Mouse (Mus musculus) intestine, embryonic 14.5 days (tissue): Measurements from ENCODE around the gene Pla2g1b. TPM values are rescaled to one million over a fixed set of nuclear protein-coding genes. Genes with fewer than 3 reads are reported as not detected.
A peak's percentile ranks its signal among the peaks of the same experiment; 100 is the strongest.

Experiments used
- ATAC-seq: fragments of 200-750 bp; cut with Nextera tagmentation; replicated peaks from 2 replicates; pipeline ENCODE4 v1.8.0; 2017; ENCODE audit warnings: low read depth, moderate number of reproducible peaks, moderate TSS enrichment, moderate library complexity; ENCODE audit not compliant: low FRiP score, low TSS enrichment
- DNase-seq: peaks from one replicate; pipeline ENCODE4 v3.0.0-alpha.2; 2018; ENCODE audit warnings: low spot score
- H3K27ac ChIP-seq: fragments of 300-500 bp; sonication (generic); 2 replicates; pipeline ENCODE4 v1.5.1; 2014; ENCODE audit warnings: low read depth, mild to moderate bottlenecking, control low read depth
- H3K27me3 ChIP-seq: fragments of 300-500 bp; sonication (generic); replicated peaks from 2 replicates; pipeline ENCODE4 v1.6.1; 2014; ENCODE audit warnings: low read length, control low read depth; ENCODE audit not compliant: control insufficient read depth, insufficient read depth
- H3K36me3 ChIP-seq: fragments of 300-500 bp; sonication (generic); 2 replicates; pipeline ENCODE4 v1.6.1; 2014; ENCODE audit warnings: low read length, control low read depth; ENCODE audit not compliant: control insufficient read depth, insufficient read depth
- H3K4me1 ChIP-seq: fragments of 300-500 bp; sonication (generic); replicated peaks from 2 replicates; pipeline ENCODE4 v1.6.1; 2014; ENCODE audit warnings: low read length, control low read depth, mixed read lengths; ENCODE audit not compliant: control insufficient read depth, insufficient read depth
- H3K4me2 ChIP-seq: fragments of 300-500 bp; sonication (generic); 2 replicates; pipeline ENCODE4 v1.6.1; 2014; ENCODE audit warnings: low read length
- H3K4me3 ChIP-seq: fragments of 300-500 bp; sonication (generic); 2 replicates; pipeline ENCODE4 v1.5.1; 2014; ENCODE audit warnings: low read depth, low read length, control low read depth, mixed read lengths
- H3K9ac ChIP-seq: fragments of 300-500 bp; sonication (generic); 2 replicates; pipeline ENCODE4 v1.6.1; 2014; ENCODE audit warnings: mild to moderate bottlenecking, low read length
- H3K9me3 ChIP-seq: fragments of 300-500 bp; sonication (generic); 2 replicates; pipeline ENCODE4 v1.6.1; 2016; ENCODE audit warnings: low read length, control low read depth; ENCODE audit not compliant: control insufficient read depth
- WGBS: fragments of 180-500 bp; shearing (Covaris S2); extraction: QIAGEN DNeasy Blood & Tissue Kit; methylation state at CpG from one replicate; pipeline ENCODE4 v1.1.7; 2014; 5-methylcytosine and 5-hydroxymethylcytosine counted together
- polyA plus RNA-seq: library from polyadenylated mRNA; unstranded; fragments of >200 nt; fragmentation: Nextera tagmentation; extraction: Ambion mirVana; gene quantifications from 2 replicates; pipeline ENCODE4 v1.2.1, GENCODE M21; 2014

The Pla2g1b gene
- polyA plus RNA-seq, 1 experiment from 2014 or later, result 5.0 TPM

- under 1% methylated on average over 63 of the region's 74 CpGs for WGBS
- no peaks in the 10 kb centered on the region for H3K9me3 ChIP-seq
- ATAC-seq (peak; percentile 85), DNase-seq (peak; percentile 98)
- no peaks in the 10 kb centered on the region for H3K27me3 ChIP-seq
- peaks cover 29% of the 10 kb centered on the region for H3K4me1 ChIP-seq
- H3K27ac ChIP-seq, result peak within 1 kb of the TSS; percentile 36; the same call in 1 of the 2 replicates
- H3K4me2 ChIP-seq, result peak within 1 kb of the TSS; percentile 96
- H3K9ac ChIP-seq, result peak within 1 kb of the TSS; percentile 90
- H3K36me3 ChIP-seq, result no peaks in the 10 kb centered on the region
- H3K4me3 ChIP-seq, result peak within 1 kb of the TSS; percentile 83
Measured at GRCm38 (mm10) chr5:115506454-115507201, 40.6 kb downstream of the Pla2g1b start, which contains the start of gene Pxn. Gene Pxn, plus strand, starts transcription at chr5:115506676.

DNA sequence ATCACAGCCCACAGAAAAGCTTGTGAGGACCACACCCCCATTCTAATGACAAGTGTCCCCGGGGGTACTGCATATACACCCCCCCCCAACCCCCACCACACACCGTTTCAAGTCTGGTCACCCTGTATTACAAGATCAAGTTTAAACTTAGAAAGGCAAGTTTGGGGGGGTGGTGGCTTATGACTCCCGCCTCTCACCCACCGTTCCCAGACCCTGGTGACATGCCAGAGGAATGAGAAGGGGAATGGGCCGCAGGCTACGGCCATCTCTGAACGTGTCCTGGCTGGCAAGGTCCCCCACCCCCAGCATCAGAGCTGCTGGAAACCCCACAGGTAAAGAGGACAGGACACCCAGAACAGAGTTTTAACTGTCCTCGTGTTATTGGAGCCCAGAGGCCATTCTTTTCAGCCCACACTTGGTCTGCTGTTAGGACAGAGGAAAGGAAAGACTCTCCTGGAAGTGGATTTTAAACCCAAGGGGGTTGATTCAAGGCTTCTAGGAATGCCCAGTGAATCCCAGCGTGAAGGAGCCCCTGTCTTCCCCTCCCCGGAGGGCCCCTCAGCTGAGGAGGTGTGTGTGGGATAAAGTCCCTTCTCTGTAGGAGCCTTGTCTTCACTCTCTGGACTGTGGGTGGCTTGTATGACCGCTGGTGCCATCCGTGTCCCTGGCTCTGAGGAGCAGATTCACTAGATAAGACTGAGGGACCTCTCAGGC lies 41.4 kb downstream of the Pla2g1b start:
- ATAC-seq, result no peak
- no peaks in the 10 kb centered on the region for H3K9me3 ChIP-seq
- H3K4me3 ChIP-seq, result peak overlapping the region; percentile 83
- 20% methylated on average over 12 of the region's 12 CpGs for WGBS
- H3K36me3 ChIP-seq, result no peaks in the 10 kb centered on the region
- H3K4me1 ChIP-seq, result peaks cover 29% of the 10 kb centered on the region
- no peaks in the 10 kb centered on the region for H3K27me3 ChIP-seq
- DNase-seq, result no peak
- no peak overlapping the region for H3K27ac ChIP-seq
- H3K9ac ChIP-seq, result peak overlapping the region; percentile 90
- H3K4me2 ChIP-seq, result peak overlapping the region; percentile 96

GRCm38 (mm10) chr5:115507981-115508858 lies 42.2 kb downstream of the Pla2g1b start:
- Histone ChIP-seq H3K9ac (peak overlapping the region; percentile 90), H3K4me2 (peak overlapping the region; percentile 96), H3K9me3 (no peaks in the 10 kb centered on the region), H3K4me1 (peaks cover 29% of the 10 kb centered on the region), H3K27me3 (no peaks in the 10 kb centered on the region), H3K4me3 (peak overlapping the region; percentile 83), H3K27ac (no peak overlapping the region), H3K36me3 (no peaks in the 10 kb centered on the region)
- no peak for DNase-seq
- ATAC-seq, result no peak
- WGBS, result 42% methylated on average over 18 of the region's 18 CpGs

- Histone ChIP-seq H3K27me3 (no peaks in the 10 kb centered on the region), H3K4me3 (peak overlapping the region; percentile 83), H3K4me1 (peaks cover 29% of the 10 kb centered on the region), H3K4me2 (peak overlapping the region; percentile 96), H3K9me3 (no peaks in the 10 kb centered on the region), H3K36me3 (no peaks in the 10 kb centered on the region), H3K9ac (peak overlapping the region; percentile 1; the same call in 1 of the 2 replicates), H3K27ac (no peak overlapping the region)
- 33% methylated on average over 10 of the region's 10 CpGs for WGBS
- DNase-seq (no peak), ATAC-seq (no peak)
Measured at GRCm38 (mm10) chr5:115508859-115509147, 42.7 kb downstream of the Pla2g1b start.

- Histone ChIP-seq H3K4me2 (peak overlapping the region; percentile 96), H3K4me1 (peaks cover 33% of the 10 kb centered on the region), H3K9me3 (no peaks in the 10 kb centered on the region), H3K4me3 (peak overlapping the region; percentile 83; the same call in 1 of the 2 replicates), H3K9ac (peak overlapping the region; percentile 21; the same call in 1 of the 2 replicates), H3K27me3 (no peaks in the 10 kb centered on the region), H3K36me3 (no peaks in the 10 kb centered on the region), H3K27ac (peak overlapping the region; percentile 48; the same call in 1 of the 2 replicates)
- no peak for ATAC-seq
- WGBS, result 28% methylated on average over 15 of the region's 15 CpGs
- DNase-seq, result no peak
Measured at GRCm38 (mm10) chr5:115509321-115509761, 43.3 kb downstream of the Pla2g1b start.

GRCm38 (mm10) chr5:115509790-115510689 lies 44.0 kb downstream of the Pla2g1b start:
- H3K27ac ChIP-seq, result peak overlapping the region; percentile 48; the same call in 1 of the 2 replicates
- ATAC-seq (no peak), DNase-seq (no peak)
- no peaks in the 10 kb centered on the region for H3K36me3 ChIP-seq
- peak overlapping the region; percentile 96 for H3K4me2 ChIP-seq
- peaks cover 40% of the 10 kb centered on the region for H3K4me1 ChIP-seq
- no peak overlapping the region for H3K9ac ChIP-seq
- no peaks in the 10 kb centered on the region for H3K9me3 ChIP-seq
- 69% methylated on average over 15 of the region's 15 CpGs for WGBS
- H3K4me3 ChIP-seq, result no peak overlapping the region
- no peaks in the 10 kb centered on the region for H3K27me3 ChIP-seq

DNA sequence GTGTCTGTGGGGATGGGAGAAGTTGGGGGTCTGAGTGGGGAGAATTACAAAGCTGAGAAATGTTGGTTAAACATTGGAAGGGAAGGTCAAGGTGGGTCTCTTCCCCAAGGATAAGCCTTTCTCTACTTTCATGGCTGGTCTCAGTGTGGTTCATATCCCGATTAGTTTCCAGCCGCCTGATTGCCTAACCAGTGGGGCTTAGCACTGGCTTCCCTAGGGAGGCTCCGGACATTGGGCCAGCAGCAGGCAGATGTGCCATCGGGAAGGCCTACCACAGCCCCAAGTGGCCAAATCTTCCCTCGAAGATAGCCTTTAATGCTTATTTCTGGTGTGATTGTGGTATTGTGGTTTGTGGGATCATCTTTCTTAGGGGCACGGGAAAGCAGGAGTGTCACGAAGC lies 46.3 kb downstream of the Pla2g1b start:
- Histone ChIP-seq H3K9me3 (no peaks in the 10 kb centered on the region), H3K36me3 (no peaks in the 10 kb centered on the region), H3K4me2 (no peak overlapping the region), H3K27ac (no peak overlapping the region), H3K4me3 (no peak overlapping the region), H3K4me1 (peaks cover 48% of the 10 kb centered on the region), H3K9ac (no peak overlapping the region), H3K27me3 (no peaks in the 10 kb centered on the region)
- ATAC-seq (no peak), DNase-seq (no peak)
- WGBS, result 91% methylated on average over 7 of the region's 7 CpGs
